Mouse (Mus musculus) T-cell, adult 2 months (primary cell): ENCODE results near the gene Vmn2r92.
"Not testable (repeated sequence)": the region's sequence is repeated elsewhere in the genome, so short reads cannot be mapped to it uniquely, and the experiment has no call there.

Experiments used
- DNase-seq: peaks from one replicate; pipeline ENCODE4 v3.0.0; 2022; ENCODE audit warnings: low spot score

The Vmn2r92 gene

GRCm38 (mm10) chr17:18151587-18151986 lies at the start of gene Vmn2r92:
Gene Vmn2r92, plus strand, starts transcription at chr17:18151887.
- DNase-seq, result not testable (repeated sequence)

DNA sequence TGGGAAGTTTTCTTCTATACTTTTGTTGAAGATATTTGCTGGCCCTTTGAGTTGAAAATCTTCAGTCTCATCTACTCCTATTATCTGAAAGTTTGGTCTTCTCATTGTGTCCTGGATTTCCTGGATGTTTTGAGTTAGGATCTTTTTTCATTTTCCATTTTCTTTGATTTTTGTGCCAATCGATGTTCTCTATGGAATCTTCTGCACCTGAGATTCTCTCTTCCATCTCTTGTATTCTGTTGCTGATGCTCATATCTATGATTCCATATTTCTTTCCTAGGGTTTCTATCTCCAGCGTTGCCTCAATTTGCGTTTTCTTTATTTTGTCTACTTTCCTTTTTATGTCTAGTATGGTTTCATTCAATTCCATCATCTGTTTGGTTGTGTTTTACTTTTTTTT lies 49.4 kb upstream of the Vmn2r92 start:
- not testable (repeated sequence) for DNase-seq

- not testable (repeated sequence) for DNase-seq
Measured at GRCm38 (mm10) chr17:18161194-18161593, 9.5 kb downstream of the Vmn2r92 start.

DNA sequence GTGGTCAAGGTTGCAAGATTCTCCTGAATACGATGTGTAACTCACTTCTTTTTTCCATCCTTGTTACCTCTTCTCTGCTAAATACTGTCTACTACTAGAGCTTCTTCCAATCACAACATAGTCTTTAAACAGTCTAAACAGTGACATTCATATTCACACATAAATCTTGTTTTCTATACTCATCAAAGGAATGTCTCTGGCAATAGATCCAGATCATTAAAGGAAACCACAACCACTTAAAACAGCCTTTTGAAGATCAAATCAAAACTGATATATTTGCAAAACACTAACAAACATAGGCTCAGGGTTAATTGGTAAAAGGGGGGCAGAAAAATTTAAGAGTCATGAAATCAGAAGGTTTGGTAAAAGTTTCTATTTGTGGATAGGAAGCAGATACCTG lies 38.0 kb downstream of the Vmn2r92 start:
- no peak for DNase-seq

- no peak for DNase-seq
Measured at GRCm38 (mm10) chr17:18221300-18221699, 69.6 kb downstream of the Vmn2r92 start.

GRCm38 (mm10) chr17:18231996-18232395 lies 80.3 kb downstream of the Vmn2r92 start:
- no peak for DNase-seq

GRCm38 (mm10) chr17:18236931-18237330 lies 85.2 kb downstream of the Vmn2r92 start:
- DNase-seq, result no peak
